Mouse (Mus musculus) layer of hippocampus, adult 11-12 months (tissue): Measurements from ENCODE around the gene Samd14.
A peak's percentile ranks its signal among the peaks of the same experiment; 100 is the strongest.

Experiments
- DNase-seq: peaks from one replicate; pipeline ENCODE4 v3.0.0; 2022; ENCODE audit warnings: low spot score

Samd14 gene

GRCm38 (mm10) chr11:94990102-94990748 lies 19.5 kb upstream of the Samd14 start:
- no peak for DNase-seq

- DNase-seq, result peak; percentile 94
Observed at GRCm38 (mm10) chr11:94990749-94991577, 18.7 kb upstream of the Samd14 start, which contains the start of gene Ppp1r9b. Gene Ppp1r9b, plus strand, starts transcription at chr11:94991035.

- DNase-seq, result peak; percentile 37
Observed at GRCm38 (mm10) chr11:94991641-94992479, 17.8 kb upstream of the Samd14 start.

GRCm38 (mm10) chr11:94992480-94992753 lies 17.3 kb upstream of the Samd14 start:
- no peak for DNase-seq

- DNase-seq, result peak; percentile 56
Observed at GRCm38 (mm10) chr11:94992754-94993606, 16.7 kb upstream of the Samd14 start.

- no peak for DNase-seq
Observed at GRCm38 (mm10) chr11:94994208-94994814, 15.4 kb upstream of the Samd14 start.

- no peak for DNase-seq
Observed at GRCm38 (mm10) chr11:94994947-94995772, 14.5 kb upstream of the Samd14 start.

GRCm38 (mm10) chr11:94996101-94996500 lies 13.6 kb upstream of the Samd14 start:
- DNase-seq, result no peak

GRCm38 (mm10) chr11:94996984-94997383 lies 12.7 kb upstream of the Samd14 start:
- no peak for DNase-seq

- DNase-seq, result no peak
Observed at GRCm38 (mm10) chr11:94997596-94997995, 12.1 kb upstream of the Samd14 start.

GRCm38 (mm10) chr11:94998041-94998531 lies 11.6 kb upstream of the Samd14 start:
- peak; percentile 76 for DNase-seq

GRCm38 (mm10) chr11:95000128-95000527 lies 9.6 kb upstream of the Samd14 start:
- no peak for DNase-seq

- no peak for DNase-seq
Observed at GRCm38 (mm10) chr11:95000548-95000947, 9.1 kb upstream of the Samd14 start.

GRCm38 (mm10) chr11:95001058-95001457 lies 8.6 kb upstream of the Samd14 start:
- DNase-seq, result peak; percentile 84

- DNase-seq, result no peak
Observed at GRCm38 (mm10) chr11:95001584-95002347, 7.9 kb upstream of the Samd14 start.

GRCm38 (mm10) chr11:95002705-95003104 lies 7.0 kb upstream of the Samd14 start:
- peak; percentile 75 for DNase-seq

- no peak for DNase-seq
Observed at GRCm38 (mm10) chr11:95004136-95004936, 5.3 kb upstream of the Samd14 start.

GRCm38 (mm10) chr11:95004937-95005198 lies 4.8 kb upstream of the Samd14 start:
- DNase-seq, result no peak

- DNase-seq, result no peak
Observed at GRCm38 (mm10) chr11:95006038-95006437, 3.6 kb upstream of the Samd14 start.
